Mouse (Mus musculus): ENCODE data around the gene Rgs3.
A peak's percentile ranks its signal among the peaks of the same experiment; 100 is the strongest.
"Not testable (repeated sequence)": the region's sequence is repeated elsewhere in the genome, so short reads cannot be mapped to it uniquely, and the experiment has no call there.

Gene Rgs3

GRCm38 (mm10) chr4:62551966-62552365 lies 7.7 kb upstream of the Rgs3 start:
- DNase-seq (ENCODE audit: low spot score), result no peak

- DNase-seq (ENCODE audit: low spot score), result no peak
Measured at GRCm38 (mm10) chr4:62557436-62557835, 2.2 kb upstream of the Rgs3 start.

- DNase-seq (ENCODE audit: low spot score), result no peak
Measured at GRCm38 (mm10) chr4:62560963-62561629, 1.4 kb downstream of the Rgs3 start.

GRCm38 (mm10) chr4:62561630-62562001 lies 2.0 kb downstream of the Rgs3 start:
- DNase-seq (ENCODE audit: low spot score), result no peak

GRCm38 (mm10) chr4:62562006-62562405 lies 2.4 kb downstream of the Rgs3 start:
- DNase-seq (ENCODE audit: low spot score), result no peak

- DNase-seq (ENCODE audit: low spot score), result no peak
Measured at GRCm38 (mm10) chr4:62566530-62566929, 6.9 kb downstream of the Rgs3 start.

- DNase-seq (ENCODE audit: low spot score), result no peak
Measured at GRCm38 (mm10) chr4:62567696-62568095, 8.0 kb downstream of the Rgs3 start.

GRCm38 (mm10) chr4:62568359-62568758 lies 8.7 kb downstream of the Rgs3 start:
- no peak for DNase-seq (ENCODE audit: low spot score)

GRCm38 (mm10) chr4:62569603-62570002 lies 10.0 kb downstream of the Rgs3 start:
- no peak for DNase-seq (ENCODE audit: low spot score)

- no peak for DNase-seq (ENCODE audit: low spot score)
Measured at GRCm38 (mm10) chr4:62570029-62570428, 10.4 kb downstream of the Rgs3 start.

GRCm38 (mm10) chr4:62582365-62583264 lies 23.0 kb downstream of the Rgs3 start:
- DNase-seq (ENCODE audit: low spot score), result no peak

GRCm38 (mm10) chr4:62583265-62584092 lies 23.8 kb downstream of the Rgs3 start:
- no peak for DNase-seq (ENCODE audit: low spot score)

- no peak for DNase-seq (ENCODE audit: low spot score)
Measured at GRCm38 (mm10) chr4:62587067-62587466, 27.4 kb downstream of the Rgs3 start.

- no peak for DNase-seq (ENCODE audit: low spot score)
Measured at GRCm38 (mm10) chr4:62590878-62591277, 31.2 kb downstream of the Rgs3 start.

- peak; percentile 41 for DNase-seq (ENCODE audit: low spot score)
Measured at GRCm38 (mm10) chr4:62591326-62591725, 31.7 kb downstream of the Rgs3 start.

- DNase-seq (ENCODE audit: low spot score), result not testable (repeated sequence)
Measured at GRCm38 (mm10) chr4:62593546-62594240, 34.0 kb downstream of the Rgs3 start.

- DNase-seq (ENCODE audit: low spot score), result no peak
Measured at GRCm38 (mm10) chr4:62594442-62594841, 34.8 kb downstream of the Rgs3 start.

GRCm38 (mm10) chr4:62596051-62596450 lies 36.4 kb downstream of the Rgs3 start:
- no peak for DNase-seq (ENCODE audit: low spot score)

GRCm38 (mm10) chr4:62600549-62600948 lies 40.9 kb downstream of the Rgs3 start:
- no peak for DNase-seq (ENCODE audit: low spot score)

- no peak for DNase-seq (ENCODE audit: low spot score)
Measured at GRCm38 (mm10) chr4:62603607-62604006, 44.0 kb downstream of the Rgs3 start.

- DNase-seq (ENCODE audit: low spot score), result no peak
Measured at GRCm38 (mm10) chr4:62604094-62604493, 44.4 kb downstream of the Rgs3 start.

Data from testis, postnatal 14 days (tissue).